Mouse (Mus musculus): ENCODE results near the gene Vsig1. TPM values are rescaled to one million over a fixed set of nuclear protein-coding genes. Genes with fewer than 3 reads are reported as not detected.

The Vsig1 gene
- polyA plus RNA-seq (2014; fragmentation: Illumina TruSeq; extraction: RNeasy Lipid Tissue Mini Kit (QIAGEN cat#74804); ENCODE audit: low read depth, low replicate concordance), result not detected

GRCm38 (mm10) chrX:140907360-140907759 lies at the start of gene Vsig1:
Gene Vsig1 (plus strand): TSS chrX:140907608.

GRCm38 (mm10) chrX:140956272-140956940 lies 49.0 kb downstream of the Vsig1 start, which contains the start of the genes Psmd10 and Atg4a:
Gene Psmd10 (minus strand): TSS chrX:140956728.
Gene Atg4a (plus strand): TSS chrX:140956907.

Other genes with a start within 250 kb of the Vsig1 start
- 73.4 TPM for gene Mid2, start 243.0 kb upstream of the Vsig1 start, polyA plus RNA-seq (2014; fragmentation: Illumina TruSeq; extraction: RNeasy Lipid Tissue Mini Kit (QIAGEN cat#74804); ENCODE audit: low read depth, low replicate concordance)
- gene Tex13b, start 94.2 kb upstream of the Vsig1 start, polyA plus RNA-seq (2014; fragmentation: Illumina TruSeq; extraction: RNeasy Lipid Tissue Mini Kit (QIAGEN cat#74804); ENCODE audit: low read depth, low replicate concordance), result not detected
- 51.6 TPM for gene Psmd10, start 49.1 kb downstream of the Vsig1 start, polyA plus RNA-seq (2014; fragmentation: Illumina TruSeq; extraction: RNeasy Lipid Tissue Mini Kit (QIAGEN cat#74804); ENCODE audit: low read depth, low replicate concordance)
- gene Atg4a, start 49.3 kb downstream of the Vsig1 start, polyA plus RNA-seq (2014; fragmentation: Illumina TruSeq; extraction: RNeasy Lipid Tissue Mini Kit (QIAGEN cat#74804); ENCODE audit: low read depth, low replicate concordance), result 60.5 TPM